Mouse (Mus musculus): ENCODE measurements around the gene Gm3448.

- no peak; the same call in 1 of the 2 replicates for TF ChIP-seq SIN3A (IDR thresholded peaks at IDR 0.05; ENCODE audit: low read length)
- TF ChIP-seq CTCF (conservative IDR thresholded peaks at IDR 0.05 in 1 of 2, IDR thresholded peaks at IDR 0.05 in 1 of 2; ENCODE audit: low read depth in 2 of 2, low read length in 2 of 2): no peak
- TF ChIP-seq SMC3 (IDR thresholded peaks at IDR 0.05; ENCODE audit: low read depth, low read length): no peak
- no peak for TF ChIP-seq POLR2A (IDR thresholded peaks at IDR 0.05; ENCODE audit: low read depth, low read length)
- TF ChIP-seq EP300 (IDR thresholded peaks at IDR 0.05; ENCODE audit: low read length): no peak
- no peak for TF ChIP-seq USF1 (IDR thresholded peaks at IDR 0.05; ENCODE audit: low read depth, low read length)
- TF ChIP-seq NELFE (IDR thresholded peaks at IDR 0.05; ENCODE audit: low read depth, low read length): no peak
- TF ChIP-seq ZNF384 (IDR thresholded peaks at IDR 0.05; ENCODE audit: low read depth, low read length): no peak
- no peak for TF ChIP-seq TCF12 (IDR thresholded peaks at IDR 0.05; ENCODE audit: low read depth, low read length)
- no peak for TF ChIP-seq JUN (IDR thresholded peaks at IDR 0.05; ENCODE audit: insufficient read depth, low read depth, low read length)
Observed at GRCm38 (mm10) chr17:14960520-14960919, 80.8 kb downstream of the Gm3448 start.
